Mouse (Mus musculus) heart, postnatal 4 days (tissue): ENCODE data around the gene Rac1. TPM values are rescaled to one million over a fixed set of nuclear protein-coding genes. Genes with fewer than 3 reads are reported as not detected.

Experiments used
- total RNA-seq, 2 experiments: library from RNA; stranded (reverse); gene quantifications; 2 replicates each; pipeline ENCODE4 v1.2.3; 2021

Rac1 gene
- total RNA-seq, 2 experiments from 2014 or later = 317 to 339 TPM

Other genes starting within 250 kb of the Rac1 start
- gene Zfp853, start 234.4 kb downstream of the Rac1 start, total RNA-seq = under 1 TPM; 0.31 to 0.47 TPM
- 10 to 100 TPM; 21.8 to 22.6 TPM for gene E130309D02Rik, start 212.7 kb downstream of the Rac1 start, total RNA-seq
- gene Zdhhc4, start 198.8 kb downstream of the Rac1 start, total RNA-seq = 10 to 100 TPM; 35.6 to 37.3 TPM
- under 1 TPM in 1 of 2 experiments, not detected in 1; 0.07 TPM for gene Grid2ip, start 170.7 kb downstream of the Rac1 start, total RNA-seq
- gene Kdelr2, start 124.2 kb downstream of the Rac1 start, total RNA-seq = 100 to 1,000 TPM; 118 to 122 TPM
- gene Daglb, start 63.5 kb downstream of the Rac1 start, total RNA-seq = 1 to 10 TPM; 8.0 to 8.7 TPM
- gene Cyth3, start 94.4 kb upstream of the Rac1 start, total RNA-seq = 100 to 1,000 TPM in 1 of 2 experiments, 10 to 100 TPM in 1; 95.3 to 102 TPM
- 10 to 100 TPM; 14.3 to 15.3 TPM for gene Usp42, start 204.2 kb upstream of the Rac1 start, total RNA-seq